Mouse (Mus musculus): ENCODE data around the gene Il31ra.
A peak's percentile ranks its signal among the peaks of the same experiment; 100 is the strongest.
"Not testable (repeated sequence)": the region's sequence is repeated elsewhere in the genome, so short reads cannot be mapped to it uniquely, and the experiment has no call there.

Gene Il31ra

GRCm38 (mm10) chr13:112594260-112594659 lies at the start of gene Il31ra:
Gene Il31ra (minus strand): TSS chr13:112594360.
- not testable (repeated sequence) for DNase-seq

DNA sequence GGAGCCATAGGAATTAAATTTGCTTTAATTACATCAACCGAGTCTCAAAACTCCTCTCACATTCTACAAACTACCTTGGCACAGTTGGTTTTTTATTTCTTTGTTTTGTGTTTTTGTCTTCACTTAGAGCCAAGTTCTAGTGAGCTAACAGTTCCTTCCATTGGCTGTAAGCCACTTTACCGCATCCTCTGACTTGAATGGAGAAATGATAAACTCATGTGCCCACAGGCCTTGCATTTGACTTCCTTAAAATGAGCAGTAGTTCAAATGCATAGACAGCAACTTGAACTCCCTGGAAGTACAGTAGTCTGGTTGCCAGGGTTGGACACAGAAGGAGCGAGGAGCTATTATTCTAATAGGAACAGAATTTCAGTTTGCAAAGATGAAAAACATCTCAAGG lies 48.7 kb upstream of the Il31ra start:
- DNase-seq, result no peak

GRCm38 (mm10) chr13:112639111-112639510 lies 45.0 kb upstream of the Il31ra start:
- no peak for DNase-seq

- DNase-seq, result no peak
These were observed 42.3 kb upstream of the Il31ra start for GRCm38 (mm10) chr13:112636498-112636897.

DNA sequence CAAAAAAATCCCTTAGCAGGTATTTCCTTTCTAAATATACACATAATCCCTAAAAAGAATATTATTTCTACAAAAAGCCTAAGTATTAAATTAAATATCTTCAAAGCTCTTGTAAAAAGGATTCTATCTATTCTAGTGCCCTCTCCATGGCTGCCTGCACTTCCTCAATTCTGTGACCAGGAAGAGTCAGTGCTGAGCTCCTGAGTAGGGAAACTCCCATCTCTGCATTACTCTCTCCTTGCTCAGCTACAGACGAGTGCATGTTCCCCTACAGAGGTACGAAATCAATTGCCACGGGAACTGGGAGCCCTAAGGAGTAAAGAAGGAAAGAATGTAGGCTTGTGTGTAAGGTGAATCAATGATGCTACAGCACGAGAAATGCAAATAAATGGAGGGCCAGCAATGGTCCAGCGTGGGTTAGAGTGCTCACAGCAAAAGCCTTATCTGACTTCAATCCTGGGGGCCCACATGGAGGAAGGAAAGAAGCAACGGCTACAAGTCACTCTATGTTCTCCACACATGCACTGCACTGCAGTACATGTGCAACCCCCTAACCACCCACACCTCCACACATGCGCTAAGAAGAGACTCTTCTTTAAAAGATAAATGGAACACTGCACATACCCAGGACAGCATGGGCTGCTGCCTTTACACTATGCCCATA lies 41.1 kb upstream of the Il31ra start:
- no peak for DNase-seq

DNA sequence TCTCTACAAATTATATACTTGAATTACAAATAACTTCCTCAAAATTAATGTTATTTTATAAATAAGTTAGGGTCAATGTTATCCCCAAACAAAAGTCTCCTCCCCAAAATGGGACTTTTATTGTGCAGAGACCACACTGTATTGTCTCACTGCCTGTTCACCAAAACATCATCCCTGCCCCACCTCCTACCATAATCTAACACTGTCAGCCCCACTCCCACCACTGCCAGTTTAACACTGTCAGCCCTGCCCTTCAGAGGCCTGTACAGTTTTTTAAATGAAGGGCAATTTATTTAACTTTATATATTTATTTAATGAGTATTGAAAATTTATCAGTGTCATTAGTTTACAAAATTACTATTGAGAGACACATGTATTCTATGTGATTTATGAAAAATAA lies 31.4 kb upstream of the Il31ra start:
- no peak for DNase-seq

GRCm38 (mm10) chr13:112624622-112625021 lies 30.5 kb upstream of the Il31ra start:
- no peak for DNase-seq

DNA sequence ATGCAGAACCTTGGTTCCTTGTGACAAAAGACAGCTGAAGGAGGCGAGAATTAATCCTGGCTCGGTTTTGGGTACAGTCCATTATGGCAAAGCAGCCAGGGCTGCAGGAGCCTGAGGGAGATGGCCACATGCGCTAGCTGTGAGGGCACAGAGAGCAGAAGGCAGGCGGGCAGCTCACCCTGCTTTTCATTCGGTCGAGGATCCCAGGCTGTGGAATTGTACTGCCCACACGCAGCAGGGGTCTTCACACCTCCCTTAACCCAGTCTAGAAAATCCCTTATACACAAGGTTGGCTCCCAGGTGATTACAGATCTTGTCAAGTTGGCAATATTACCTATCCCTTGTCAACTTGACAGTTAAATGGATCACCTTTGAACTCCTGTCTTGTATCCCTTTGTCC lies 29.5 kb upstream of the Il31ra start:
- no peak for DNase-seq

DNA sequence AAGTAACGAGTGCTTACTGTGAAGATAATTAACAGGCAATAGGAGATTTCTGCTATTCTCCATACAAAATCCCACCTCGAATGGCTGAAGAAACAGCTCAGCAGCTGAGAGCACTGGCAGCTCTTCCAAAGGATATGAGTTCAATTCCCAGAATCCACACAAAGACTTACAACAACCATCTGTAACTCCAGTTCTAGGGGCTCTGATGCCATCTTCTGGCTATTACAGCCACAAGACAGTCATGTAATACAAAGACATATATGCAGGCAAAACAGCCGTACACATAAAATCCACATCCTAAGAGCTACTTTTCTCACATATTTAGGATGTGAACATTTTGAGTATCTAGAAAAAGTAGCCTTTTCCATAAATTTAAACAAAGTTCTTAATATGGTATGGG lies 27.4 kb upstream of the Il31ra start:
- DNase-seq, result no peak

- no peak for DNase-seq
These were observed 14.4 kb upstream of the Il31ra start for GRCm38 (mm10) chr13:112608606-112609005.

GRCm38 (mm10) chr13:112604411-112604810 lies 10.3 kb upstream of the Il31ra start:
- DNase-seq, result no peak

DNA sequence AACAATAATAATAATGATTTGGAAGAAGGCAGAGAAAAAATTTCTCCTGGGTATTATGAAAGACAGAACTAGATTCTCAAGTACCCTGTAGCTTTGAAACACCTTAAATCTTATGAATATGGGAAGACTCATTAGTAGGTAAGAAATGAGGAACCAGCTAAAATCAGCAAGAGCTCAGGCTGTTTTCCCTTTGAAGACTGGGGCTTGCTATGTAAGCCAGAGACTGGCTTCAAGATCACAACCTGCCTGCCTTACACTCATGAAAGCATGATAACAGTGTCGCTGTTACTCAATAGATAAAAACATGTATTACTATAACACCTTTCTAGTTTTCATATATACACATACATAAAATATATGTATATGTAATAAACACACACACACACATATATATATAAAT lies 9.7 kb upstream of the Il31ra start:
- DNase-seq, result no peak

GRCm38 (mm10) chr13:112602607-112603006 lies 8.4 kb upstream of the Il31ra start:
- no peak for DNase-seq

DNA sequence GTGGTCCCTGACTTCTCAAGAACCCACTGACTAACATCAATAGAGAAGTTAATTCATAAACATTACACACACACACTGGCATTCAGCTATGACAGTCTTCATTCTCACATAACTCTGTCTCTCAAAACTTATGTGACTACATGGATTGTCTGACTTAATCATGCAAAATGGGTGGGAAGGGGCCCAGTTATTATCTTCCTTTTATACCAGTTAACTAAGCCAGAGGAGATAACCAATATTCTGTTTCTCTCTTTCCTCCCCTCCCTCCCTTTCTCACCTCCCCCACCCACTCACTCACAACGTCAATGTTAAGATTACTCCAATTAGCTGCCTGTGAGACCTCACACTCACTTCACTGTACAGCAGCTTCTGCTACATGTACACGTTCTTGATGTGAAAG lies 3.9 kb downstream of the Il31ra start:
- DNase-seq, result no peak

- DNase-seq, result no peak
These were observed 4.5 kb downstream of the Il31ra start for GRCm38 (mm10) chr13:112589625-112590024.

DNA sequence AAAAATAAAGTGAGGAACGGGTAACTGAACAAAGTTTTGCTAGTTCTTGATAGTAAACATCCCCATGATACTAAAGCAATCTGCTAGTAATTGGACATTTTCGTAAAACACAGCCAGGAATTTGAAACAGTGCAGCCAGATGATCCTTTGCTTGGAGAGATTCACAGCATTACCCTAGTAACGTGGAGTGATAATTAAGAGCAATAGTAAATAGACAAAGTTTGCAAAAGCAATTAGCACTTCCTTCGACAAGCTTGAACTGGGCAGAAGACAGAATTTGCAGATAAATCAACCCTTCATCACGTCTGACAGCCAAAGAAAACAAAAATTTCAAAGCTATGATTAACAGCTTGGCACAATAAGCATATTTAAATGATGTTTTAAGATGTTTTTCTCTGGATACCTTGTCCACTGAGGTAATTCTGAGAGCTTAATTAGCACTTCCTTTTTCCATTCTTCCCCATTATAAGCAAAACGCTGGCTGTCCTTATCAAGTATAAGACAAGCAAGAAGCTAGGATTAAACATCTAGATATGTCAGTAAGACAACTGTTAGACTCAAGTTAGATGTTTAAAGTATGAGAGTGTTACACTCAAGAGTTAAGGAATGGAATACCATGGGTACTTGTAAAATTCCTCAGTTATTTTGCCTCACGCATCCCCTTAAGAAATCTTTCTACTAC lies 9.5 kb downstream of the Il31ra start:
- DNase-seq, result no peak

DNA sequence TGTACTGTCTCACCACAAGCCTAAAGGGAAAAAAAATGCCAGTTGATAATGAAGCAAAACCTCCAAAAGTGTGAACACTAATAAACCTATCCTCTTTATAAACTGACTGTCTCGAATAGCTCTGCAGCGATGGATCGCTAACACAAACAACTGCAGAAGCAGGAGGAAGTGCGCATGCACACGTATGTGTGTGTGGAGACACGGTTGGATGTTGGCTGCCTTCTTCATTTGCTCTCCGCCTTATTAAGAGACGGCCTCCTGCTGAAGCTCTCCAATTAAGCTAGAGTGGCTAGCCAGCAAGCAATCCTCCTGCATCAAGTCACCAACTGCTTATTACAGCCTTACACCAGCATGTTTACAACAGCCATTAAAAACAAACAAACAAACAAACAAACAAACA lies 11.9 kb downstream of the Il31ra start:
- DNase-seq, result no peak

- DNase-seq, result no peak
These were observed 12.4 kb downstream of the Il31ra start for GRCm38 (mm10) chr13:112581796-112582195.

GRCm38 (mm10) chr13:112580590-112581320 lies 13.4 kb downstream of the Il31ra start:
- no peak for DNase-seq

- peak; percentile 100 for DNase-seq
These were observed 16.1 kb downstream of the Il31ra start for GRCm38 (mm10) chr13:112578041-112578440.

- DNase-seq, result no peak
These were observed 20.4 kb downstream of the Il31ra start for GRCm38 (mm10) chr13:112573800-112574199.

DNA sequence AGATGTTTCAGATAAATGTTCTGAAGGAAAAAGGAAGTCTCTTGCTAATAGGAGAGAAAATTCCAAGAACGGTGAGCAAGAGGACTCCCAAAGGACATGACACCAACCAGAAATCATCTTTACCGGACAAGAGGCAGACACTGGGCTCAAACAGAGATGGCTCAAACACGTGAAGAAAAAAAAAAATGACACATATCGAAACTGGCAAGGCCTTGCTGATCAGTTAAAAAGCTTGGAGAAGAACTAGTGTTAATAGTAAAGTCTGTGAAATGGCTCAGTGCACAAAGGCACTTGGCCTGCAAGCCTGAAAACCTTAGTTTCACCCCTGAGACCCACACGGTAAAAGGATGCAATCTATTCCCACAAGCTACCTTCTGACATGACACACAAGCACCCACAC lies 23.4 kb downstream of the Il31ra start:
- DNase-seq, result no peak

DNA sequence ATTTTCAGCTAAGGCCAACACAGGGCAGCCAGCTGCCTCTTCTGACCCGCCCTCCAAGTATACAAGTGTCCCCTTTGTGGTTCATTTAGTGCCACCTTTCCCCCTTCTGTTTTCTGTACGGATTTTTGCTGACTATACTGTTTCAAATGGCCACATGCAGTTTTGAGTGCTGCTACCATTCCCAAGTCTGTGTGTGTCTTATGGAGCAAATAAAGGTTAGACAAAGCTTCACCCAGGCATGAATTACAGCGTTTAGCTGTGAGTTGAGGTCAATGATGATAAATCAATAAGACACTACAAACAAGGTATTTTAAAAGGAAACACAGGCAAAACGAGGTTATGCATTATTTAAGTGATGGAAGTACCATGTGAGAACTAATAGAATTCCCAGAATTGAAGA lies 24.6 kb downstream of the Il31ra start:
- DNase-seq, result no peak

GRCm38 (mm10) chr13:112560554-112561138 lies 33.5 kb downstream of the Il31ra start:
- no peak for DNase-seq
